Mouse (Mus musculus) small intestine, adult 2 months (tissue): ENCODE measurements at regions not wholly inside any gene's neighbourhood (a gene's known extent, or its start where the extent isn't known, plus 50 kb on each side); places are given as distances from the start of the nearest gene placed in this dataset.

Experiments used
- CTCF ChIP-seq: fragments of 200-500 bp; IDR thresholded peaks from 2 replicates; pipeline ENCODE4 v1.5.1; 2012; ENCODE audit warnings: low read depth, mild to moderate bottlenecking, control low read depth, inconsistent platforms, low read length, moderate library complexity, mixed read lengths; ENCODE audit not compliant: insufficient replicate concordance, insufficient read length; ENCODE audit errors: extremely low read depth
- POLR2A ChIP-seq: fragments of 200-500 bp; IDR thresholded peaks from 2 replicates; pipeline ENCODE4 v1.6.1; 2012; ENCODE audit warnings: low read depth, mild to moderate bottlenecking, control low read depth, inconsistent platforms, low read length, moderate library complexity

DNA sequence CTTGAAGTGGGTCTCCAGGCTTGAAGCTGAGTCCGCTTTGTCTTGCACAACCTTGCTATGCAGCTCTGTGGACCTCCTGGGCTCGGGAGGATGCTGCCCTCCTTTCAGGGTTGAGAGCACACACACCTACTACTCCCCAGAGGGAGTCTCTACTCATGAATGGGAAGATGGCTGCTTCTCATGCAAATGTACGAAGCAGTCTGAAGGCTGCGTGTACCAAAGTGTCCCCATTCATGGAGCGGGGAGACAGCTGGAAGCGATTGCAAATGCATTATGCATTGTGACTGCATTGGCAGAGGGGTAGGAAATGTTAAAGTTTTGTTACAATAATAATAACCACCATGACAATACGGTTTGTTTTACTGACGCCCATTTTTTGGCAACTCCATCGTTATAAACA, 347.8 kb downstream of the Vrk1 start:
- no peak for TF ChIP-seq CTCF
- TF ChIP-seq POLR2A: no peak
